Mouse (Mus musculus) ovary, adult 18-20 months (tissue): ENCODE results near the gene Gm18596.
"Not testable (repeated sequence)": the region's sequence is repeated elsewhere in the genome, so short reads cannot be mapped to it uniquely, and the experiment has no call there.

Experiments used
- DNase-seq: peaks from one replicate; pipeline ENCODE4 v3.0.0; 2022; ENCODE audit warnings: low spot score, mixed read lengths

Gene Gm18596

GRCm38 (mm10) chr10:77741924-77742688 is at the start of gene Gm18596:
Gene Gm18596, minus strand, starts transcription at chr10:77742638.
- DNase-seq: not testable (repeated sequence)

DNA sequence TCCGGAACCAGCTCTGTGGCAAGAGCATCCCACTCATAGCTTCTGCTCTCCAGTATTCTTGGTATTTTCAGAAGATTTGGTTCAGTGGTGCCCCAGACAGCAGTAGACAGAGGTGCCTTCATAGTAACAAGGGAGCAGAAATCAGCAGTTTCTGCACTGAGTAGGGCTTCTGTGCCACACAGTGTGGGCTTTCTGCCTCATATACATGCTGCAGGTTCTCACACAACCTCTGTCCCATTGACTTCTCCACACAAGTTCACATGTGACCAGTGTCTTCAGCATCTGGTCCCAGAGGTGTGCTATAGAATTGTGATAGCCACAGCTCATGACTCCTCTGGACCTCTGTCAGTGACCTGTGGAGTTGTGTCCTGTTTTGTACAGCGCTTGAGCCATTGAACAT is 46.2 kb upstream of the Gm18596 start:
- no peak for DNase-seq

DNA sequence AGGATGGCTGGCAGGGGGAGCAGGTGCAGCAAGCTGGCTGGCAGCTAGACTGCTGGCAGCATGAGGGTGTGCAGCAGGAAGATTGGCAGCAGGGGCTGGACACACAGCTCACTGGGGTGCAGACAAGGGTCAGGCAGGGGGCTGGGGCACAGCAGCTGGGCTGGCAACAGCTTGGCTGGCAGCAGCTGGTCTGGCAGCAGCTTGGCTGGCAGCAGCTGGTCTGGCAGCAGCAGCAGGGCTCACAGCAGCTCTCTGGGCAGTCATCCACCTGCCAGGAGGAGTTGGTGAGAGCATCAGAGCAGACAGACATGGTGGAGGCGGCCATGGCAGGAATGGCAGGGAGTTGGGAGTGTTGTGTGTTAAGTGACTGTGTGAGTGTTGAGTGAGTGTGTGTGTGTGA is 45.4 kb upstream of the Gm18596 start, which contains the start of gene Gm7137:
Gm7137 (minus strand) TSS at position 325 of the 400 bp plus-strand sequence.
- DNase-seq: not testable (repeated sequence)

DNA sequence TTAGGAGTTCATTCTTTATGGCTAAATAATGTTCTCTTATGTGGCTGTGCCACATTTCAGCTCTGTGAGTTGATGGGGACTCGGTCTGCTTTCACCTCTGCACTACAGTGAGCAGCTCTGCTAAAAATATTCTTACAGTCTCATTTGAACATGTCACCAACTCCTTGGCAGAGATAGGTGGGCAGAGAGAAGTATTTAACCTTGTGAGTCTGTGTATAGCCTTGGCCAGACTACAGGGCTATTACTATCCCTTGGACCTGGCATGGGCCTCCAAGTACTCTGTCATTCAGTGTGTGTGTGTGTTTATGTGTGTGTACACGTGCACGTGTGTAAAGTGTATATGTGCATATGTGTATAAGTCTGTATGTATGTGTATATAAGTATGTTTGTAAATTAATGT is 41.0 kb upstream of the Gm18596 start:
- DNase-seq: not testable (repeated sequence)

DNA sequence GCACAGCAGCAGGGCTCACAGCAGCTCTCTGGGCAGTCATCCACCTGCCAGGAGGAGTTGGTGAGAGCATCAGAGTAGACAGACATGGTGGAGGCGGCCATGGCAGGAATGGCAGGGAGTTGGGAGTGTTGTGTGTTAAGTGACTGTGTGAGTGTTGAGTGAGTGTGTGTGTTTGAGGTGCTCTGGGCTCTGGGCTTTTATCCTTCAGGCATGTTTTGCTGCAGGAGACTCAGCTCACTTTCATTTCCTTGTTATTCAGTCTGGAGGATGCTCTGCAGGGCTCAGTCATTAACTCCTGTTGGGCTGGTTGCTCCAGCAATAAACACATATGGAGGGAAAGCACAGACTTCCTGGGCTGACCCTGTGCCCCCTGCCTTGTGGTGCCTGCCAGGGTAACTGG is 40.0 kb upstream of the Gm18596 start, which contains the start of gene Gm3250:
Gm3250 (minus strand) TSS at position 101 of the 400 bp plus-strand sequence.
- DNase-seq: not testable (repeated sequence)

DNA sequence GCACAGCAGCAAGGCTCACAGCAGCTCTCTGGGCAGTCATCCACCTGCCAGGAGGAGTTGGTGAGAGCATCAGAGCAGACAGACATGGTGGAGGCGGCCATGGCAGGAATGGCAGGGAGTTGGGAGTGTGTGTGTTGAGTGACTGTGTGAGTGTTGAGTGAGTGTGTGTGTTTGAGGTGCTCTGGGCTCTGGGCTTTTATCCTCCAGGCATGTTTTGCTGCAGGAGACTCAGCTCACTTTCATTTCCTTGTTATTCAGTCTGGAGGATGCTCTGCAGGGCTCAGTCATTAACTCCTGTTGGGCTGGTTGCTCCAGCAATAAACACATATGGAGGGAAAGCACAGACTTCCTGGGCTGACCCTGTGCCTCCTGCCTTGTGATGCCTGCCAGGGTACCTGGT is 34.4 kb upstream of the Gm18596 start, which contains the start of gene Gm7138:
Gm7138 (minus strand) TSS at position 101 of the 400 bp plus-strand sequence.
- DNase-seq: not testable (repeated sequence)

DNA sequence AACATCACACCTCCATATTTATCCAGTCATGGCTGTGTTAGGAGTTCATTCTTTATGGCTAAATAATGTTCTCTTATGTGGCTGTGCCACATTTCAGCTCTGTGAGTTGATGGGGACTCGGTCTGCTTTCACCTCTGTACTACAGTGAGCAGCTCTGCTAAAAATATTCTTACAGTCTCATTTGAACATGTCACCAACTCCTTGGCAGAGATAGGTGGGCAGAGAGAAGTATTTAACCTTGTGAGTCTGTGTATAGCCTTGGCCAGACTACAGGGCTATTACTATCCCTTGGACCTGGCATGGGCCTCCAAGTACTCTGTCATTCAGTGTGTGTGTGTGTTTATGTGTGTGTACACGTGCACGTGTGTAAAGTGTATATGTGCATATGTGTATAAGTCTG is 29.7 kb upstream of the Gm18596 start:
- not testable (repeated sequence) for DNase-seq

DNA sequence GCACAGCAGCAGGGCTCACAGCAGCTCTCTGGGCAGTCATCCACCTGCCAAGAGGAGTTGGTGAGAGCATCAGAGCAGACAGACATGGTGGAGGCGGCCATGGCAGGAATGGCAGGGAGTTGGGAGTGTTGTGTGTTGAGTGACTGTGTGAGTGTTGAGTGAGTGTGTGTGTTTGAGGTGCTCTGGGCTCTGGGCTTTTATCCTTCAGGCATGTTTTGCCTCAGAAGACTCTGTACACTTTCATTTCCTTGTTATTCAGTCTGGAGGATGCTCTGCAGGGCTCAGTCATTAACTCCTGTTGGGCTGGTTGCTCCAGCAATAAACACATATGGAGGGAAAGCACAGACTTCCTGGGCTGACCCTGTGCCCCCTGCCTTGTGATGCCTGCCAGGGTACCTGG is 28.8 kb upstream of the Gm18596 start, which contains the start of gene Gm3238:
Gm3238 (minus strand) TSS at position 101 of the 400 bp plus-strand sequence.
- DNase-seq: not testable (repeated sequence)

DNA sequence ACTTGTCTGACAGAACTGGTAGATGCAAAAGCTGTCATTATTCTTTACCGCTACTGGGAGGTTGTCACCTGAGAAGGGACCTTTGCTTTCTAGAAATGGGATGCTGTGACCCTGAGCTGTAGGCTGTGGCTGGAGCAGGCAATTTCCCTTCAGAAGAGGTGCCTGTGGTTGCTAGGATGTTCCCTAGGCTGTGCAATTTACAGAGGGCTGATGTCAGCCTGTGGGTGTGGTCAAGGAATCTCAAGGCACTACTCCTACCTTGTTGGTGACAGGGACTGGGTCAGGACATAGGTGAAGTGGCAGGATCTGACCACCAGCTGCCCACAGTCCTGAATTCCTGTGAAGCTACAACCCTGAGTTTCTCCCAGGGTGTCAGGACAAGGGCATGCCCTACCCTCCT is 27.3 kb upstream of the Gm18596 start:
- no peak for DNase-seq

- not testable (repeated sequence) for DNase-seq
These were observed 17.1 kb upstream of the Gm18596 start, which contains the start of gene Gm3233 for GRCm38 (mm10) chr10:77759582-77759981. Gene Gm3233, minus strand, starts transcription at chr10:77759682.

DNA sequence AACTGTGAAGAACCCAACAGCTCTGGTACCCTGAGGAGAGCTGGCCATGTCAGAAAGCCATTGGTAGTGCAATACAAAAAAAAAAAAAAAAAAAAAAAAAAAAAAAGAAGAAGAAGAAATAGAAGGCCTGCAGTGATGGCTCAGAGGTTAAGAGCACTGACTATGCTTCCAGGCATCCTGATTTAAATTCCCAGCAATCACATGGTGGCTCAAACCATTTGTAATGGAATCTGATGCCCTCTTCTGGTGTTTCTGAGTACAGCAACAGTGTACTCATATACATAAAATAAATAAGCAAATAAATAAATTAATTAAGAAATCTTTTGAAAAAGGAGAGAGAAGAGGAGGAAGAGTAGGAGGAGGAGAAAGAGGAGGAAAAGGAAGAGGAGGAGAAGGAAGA is 11.0 kb upstream of the Gm18596 start:
- no peak for DNase-seq

- not testable (repeated sequence) for DNase-seq
These were observed 9.9 kb upstream of the Gm18596 start for GRCm38 (mm10) chr10:77752312-77752711.

- not testable (repeated sequence) for DNase-seq
These were observed 8.8 kb upstream of the Gm18596 start, which contains the start of gene Gm9736 for GRCm38 (mm10) chr10:77751254-77751653. Gene Gm9736, minus strand, starts transcription at chr10:77751354.

- DNase-seq: not testable (repeated sequence)
These were observed 8.2 kb upstream of the Gm18596 start for GRCm38 (mm10) chr10:77750686-77751085.

GRCm38 (mm10) chr10:77738929-77739328 is 3.5 kb downstream of the Gm18596 start:
- no peak for DNase-seq

GRCm38 (mm10) chr10:77735928-77736327 is 6.5 kb downstream of the Gm18596 start:
- no peak for DNase-seq

DNA sequence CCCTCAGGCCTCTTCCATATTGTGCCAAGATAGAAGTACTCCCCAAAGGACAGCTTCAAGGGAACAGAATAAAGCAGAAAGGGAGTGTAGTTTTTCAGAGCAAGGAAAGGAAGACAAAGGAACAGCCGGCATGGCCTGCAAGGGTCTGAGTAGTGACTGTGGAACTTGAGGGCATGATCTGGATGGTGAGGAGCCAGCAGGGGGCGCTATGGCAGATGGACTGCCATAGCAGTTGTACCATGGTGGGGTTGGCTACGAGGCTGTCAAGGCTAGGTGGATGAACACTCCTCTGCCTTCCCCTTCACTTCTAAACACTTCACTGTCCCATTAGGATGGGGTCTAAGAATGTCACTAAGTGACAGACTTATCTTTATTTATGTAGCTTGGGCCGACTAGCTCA is 13.2 kb downstream of the Gm18596 start:
- DNase-seq: no peak

- no peak for DNase-seq
These were observed 14.2 kb downstream of the Gm18596 start for GRCm38 (mm10) chr10:77728280-77728679.

GRCm38 (mm10) chr10:77726186-77726585 is 16.3 kb downstream of the Gm18596 start, which contains the start of gene Gm10100:
Gene Gm10100, plus strand, starts transcription at chr10:77726486.
- DNase-seq: no peak

GRCm38 (mm10) chr10:77724855-77725254 is 17.6 kb downstream of the Gm18596 start:
- DNase-seq: no peak

- not testable (repeated sequence) for DNase-seq
These were observed 22.1 kb downstream of the Gm18596 start, which contains the start of gene Krtap12-1 for GRCm38 (mm10) chr10:77720299-77720698. Gene Krtap12-1, plus strand, starts transcription at chr10:77720599.

- DNase-seq: no peak
These were observed 26.9 kb downstream of the Gm18596 start, which contains the start of gene Gm10142 for GRCm38 (mm10) chr10:77715507-77715906. Gene Gm10142, plus strand, starts transcription at chr10:77715807.

GRCm38 (mm10) chr10:77713734-77714133 is 28.7 kb downstream of the Gm18596 start:
- DNase-seq: no peak
